9 mouse cellular contexts compared by ENCODE assay signal in genomic region chr19:45783933-45784576, GRCm38 (mm10). TPM values are rescaled to one million over a fixed set of nuclear protein-coding genes. Genes with fewer than 3 reads are reported as not detected.
DNase-seq lines count a peak whose midpoint lies in the region; ATAC-seq and TF ChIP-seq lines count a peak whose summit lies in the region.
"Had no signal": no experiment of that assay in that cellular context is flagged by ENCODE, and none has a peak within 500 bp of the region (broad histone marks: within the 10 kb centered on the region; RNA-seq: fewer than 3 reads in every experiment).

No protein-coding gene starts in this region.

- peaks cover 20% of the 10 kb centered on the region; the same call in 1 of the 2 replicates for H3K36me3 ChIP-seq in heart, embryonic 12.5 days
- peaks cover 10% of the 10 kb centered on the region; the same call in 1 of the 2 replicates for H3K36me3 ChIP-seq in hindbrain, embryonic 13.5 days
- H3K36me3 ChIP-seq in midbrain, embryonic 10.5 days: peaks cover 21% of the 10 kb centered on the region

- H3K4me3 ChIP-seq in heart, embryonic 12.5 days: peak overlapping the region; percentile 76
- H3K4me3 ChIP-seq in hindbrain, embryonic 13.5 days: peak overlapping the region; percentile 34
- H3K4me3 ChIP-seq in midbrain, embryonic 10.5 days: peak overlapping the region; percentile 100

- no peaks in the 10 kb centered on the region for H3K27me3 ChIP-seq in heart, embryonic 12.5 days (replicated peaks)
- H3K27me3 ChIP-seq in hindbrain, embryonic 13.5 days: no peaks in the 10 kb centered on the region
- no peaks in the 10 kb centered on the region for H3K27me3 ChIP-seq in midbrain, embryonic 10.5 days (ENCODE audit: low read depth, poor library complexity, severe bottlenecking)

- ATAC-seq in heart, embryonic 12.5 days (ENCODE audit: insufficient number of reproducible peaks, low FRiP score): no peak
- no peak for ATAC-seq in hindbrain, embryonic 13.5 days (ENCODE audit: low FRiP score)

- WGBS in heart, embryonic 12.5 days: 31% methylated on average over 17 of the region's 17 CpGs
- 39% methylated on average over 17 of the region's 17 CpGs for WGBS in hindbrain, embryonic 13.5 days
- WGBS in midbrain, embryonic 10.5 days: 36% methylated on average over 17 of the region's 17 CpGs

- H3K27ac ChIP-seq in heart, embryonic 12.5 days (ENCODE audit: poor library complexity, severe bottlenecking): peak overlapping the region; percentile 98
- peak overlapping the region; percentile 4; the same call in 1 of the 2 replicates for H3K27ac ChIP-seq in hindbrain, embryonic 13.5 days
- peak overlapping the region; percentile 99 for H3K27ac ChIP-seq in midbrain, embryonic 10.5 days (replicated peaks)

- peaks cover 24% of the 10 kb centered on the region for H3K4me1 ChIP-seq in heart, embryonic 12.5 days (replicated peaks)
- H3K4me1 ChIP-seq in hindbrain, embryonic 13.5 days (replicated peaks): peaks cover 36% of the 10 kb centered on the region
- H3K4me1 ChIP-seq in midbrain, embryonic 10.5 days: peaks cover 35% of the 10 kb centered on the region

- H3K4me2 ChIP-seq in heart, embryonic 12.5 days: peak overlapping the region; percentile 77
- H3K4me2 ChIP-seq in hindbrain, embryonic 13.5 days: peak overlapping the region; percentile 52

- H3K9me3 ChIP-seq in heart, embryonic 12.5 days (replicated peaks): no peaks in the 10 kb centered on the region
- no peaks in the 10 kb centered on the region for H3K9me3 ChIP-seq in hindbrain, embryonic 13.5 days
- no peaks in the 10 kb centered on the region for H3K9me3 ChIP-seq in midbrain, embryonic 10.5 days (replicated peaks)

- DNase-seq in heart, adult 18-20 months: no peak
- peak; percentile 18 for DNase-seq in brain, embryonic 14.5 days (ENCODE audit: low read depth)
- DNase-seq in midbrain, embryonic 10.5 days (ENCODE audit: low spot score): no peak
- no peak for DNase-seq in c-Kit-positive CD71-positive TER-119-positive erythroid progenitor cells, embryonic 14.5 days (ENCODE audit: low spot score)
- DNase-seq in layer of hippocampus, adult 9-10 months (ENCODE audit: low spot score): no peak
- DNase-seq in layer of hippocampus, adult 11-12 months (ENCODE audit: low spot score): no peak

- H3K9ac ChIP-seq in heart, embryonic 12.5 days: peak overlapping the region; percentile 67
- H3K9ac ChIP-seq in hindbrain, embryonic 13.5 days: peak overlapping the region; percentile 53

- TF ChIP-seq POLR2A in brain, embryonic 14.5 days (IDR thresholded peaks at IDR 0.05; ENCODE audit: borderline replicate concordance, extremely low read depth, insufficient read depth, insufficient read length, poor library complexity, severe bottlenecking): no peak

- TF ChIP-seq CTCF in brain, embryonic 14.5 days (IDR thresholded peaks at IDR 0.05; ENCODE audit: borderline replicate concordance, extremely low read depth, insufficient read depth, insufficient read length): no peak

RNA-seq across cellular contexts. Expression of gene Mgea5, which starts 0.4 kb away (rescaled TPM):
- polyA plus RNA-seq in heart, embryonic 12.5 days (2016; fragmentation: Nextera tagmentation; extraction: Ambion mirVana): 51.7 and 52.8 TPM in 2 replicates
- 10 to 100 TPM; 72.5 to 76.3 TPM for total RNA-seq in heart, adult 18-20 months (2021)
- 125 and 156 TPM in 2 replicates for polyA plus RNA-seq in brain, embryonic 14.5 days (2012; rRNA removed)
- 86.8 and 88.0 TPM in 2 replicates for polyA plus RNA-seq in hindbrain, embryonic 13.5 days (2015; fragmentation: Nextera tagmentation; extraction: Ambion mirVana)
- polyA plus RNA-seq in midbrain, embryonic 10.5 days (2016; fragmentation: Nextera tagmentation; extraction: Ambion mirVana): 60.8 and 67.5 TPM in 2 replicates

RNA-seq across cellular contexts. Expression of gene Kcnip2, which starts 31.8 kb away (rescaled TPM):
- 0.36 and 0.56 TPM in 2 replicates for polyA plus RNA-seq in heart, embryonic 12.5 days (2016; fragmentation: Nextera tagmentation; extraction: Ambion mirVana)
- total RNA-seq in heart, adult 18-20 months (2021): 100 to 1,000 TPM; 176 to 206 TPM
- polyA plus RNA-seq in brain, embryonic 14.5 days (2012; rRNA removed): 9.0 and 10.2 TPM in 2 replicates
- 5.1 and 6.8 TPM in 2 replicates for polyA plus RNA-seq in hindbrain, embryonic 13.5 days (2015; fragmentation: Nextera tagmentation; extraction: Ambion mirVana)
- polyA plus RNA-seq in midbrain, embryonic 10.5 days (2016; fragmentation: Nextera tagmentation; extraction: Ambion mirVana): 0.53 and 0.89 TPM in 2 replicates

RNA-seq across cellular contexts. Expression of gene Npm3, which starts 34.7 kb away (rescaled TPM):
- polyA plus RNA-seq in heart, embryonic 12.5 days (2016; fragmentation: Nextera tagmentation; extraction: Ambion mirVana): 9.5 and 11.2 TPM in 2 replicates
- total RNA-seq in heart, adult 18-20 months (2021): 10 to 100 TPM; 17.5 to 18.3 TPM
- polyA plus RNA-seq in brain, embryonic 14.5 days (2012; rRNA removed): 50.0 and 70.1 TPM in 2 replicates
- 5.3 and 6.5 TPM in 2 replicates for polyA plus RNA-seq in hindbrain, embryonic 13.5 days (2015; fragmentation: Nextera tagmentation; extraction: Ambion mirVana)
- 7.5 and 9.4 TPM in 2 replicates for polyA plus RNA-seq in midbrain, embryonic 10.5 days (2016; fragmentation: Nextera tagmentation; extraction: Ambion mirVana)

RNA-seq across cellular contexts. Expression of gene Fgf8, which starts 41.3 kb away (rescaled TPM):
- polyA plus RNA-seq in heart, embryonic 12.5 days (2016; fragmentation: Nextera tagmentation; extraction: Ambion mirVana): not detected in 2 replicates
- not detected for total RNA-seq in heart, adult 18-20 months (2021)
- polyA plus RNA-seq in brain, embryonic 14.5 days (2012; rRNA removed): 1.8 and 2.0 TPM in 2 replicates
- polyA plus RNA-seq in hindbrain, embryonic 13.5 days (2015; fragmentation: Nextera tagmentation; extraction: Ambion mirVana): 0.44 and 0.95 TPM in 2 replicates
- polyA plus RNA-seq in midbrain, embryonic 10.5 days (2016; fragmentation: Nextera tagmentation; extraction: Ambion mirVana): 25.5 and 28.8 TPM in 2 replicates
- total RNA-seq: neutrophil, adult 5-6 weeks had no signal

Comparison
In these comparisons a context has a peak if more than half of its experiments do, and no peak if none do; other contexts are left out.
1. H3K27ac ChIP-seq: peak in every context shown above with its lines; median percentile 99 in midbrain, embryonic 10.5 days; 98 in heart, embryonic 12.5 days; 4 in hindbrain, embryonic 13.5 days.
2. H3K4me3 ChIP-seq: peak in every context shown above with its lines; median percentile 100 in midbrain, embryonic 10.5 days; 76 in heart, embryonic 12.5 days; 34 in hindbrain, embryonic 13.5 days.